Mouse (Mus musculus): Measurements from ENCODE around the gene Myh7.
"Not testable (repeated sequence)": the region's sequence is repeated elsewhere in the genome, so short reads cannot be mapped to it uniquely, and the experiment has no call there.

Myh7 gene

GRCm38 (mm10) chr14:55003878-55004855 lies 9.7 kb upstream of the Myh7 start:
- in situ Hi-C loops (cut with MboI, MseI) = no loop called here

GRCm38 (mm10) chr14:55002687-55003120 lies 8.3 kb upstream of the Myh7 start:
- in situ Hi-C loops (cut with MboI, MseI) = no loop called here

DNA sequence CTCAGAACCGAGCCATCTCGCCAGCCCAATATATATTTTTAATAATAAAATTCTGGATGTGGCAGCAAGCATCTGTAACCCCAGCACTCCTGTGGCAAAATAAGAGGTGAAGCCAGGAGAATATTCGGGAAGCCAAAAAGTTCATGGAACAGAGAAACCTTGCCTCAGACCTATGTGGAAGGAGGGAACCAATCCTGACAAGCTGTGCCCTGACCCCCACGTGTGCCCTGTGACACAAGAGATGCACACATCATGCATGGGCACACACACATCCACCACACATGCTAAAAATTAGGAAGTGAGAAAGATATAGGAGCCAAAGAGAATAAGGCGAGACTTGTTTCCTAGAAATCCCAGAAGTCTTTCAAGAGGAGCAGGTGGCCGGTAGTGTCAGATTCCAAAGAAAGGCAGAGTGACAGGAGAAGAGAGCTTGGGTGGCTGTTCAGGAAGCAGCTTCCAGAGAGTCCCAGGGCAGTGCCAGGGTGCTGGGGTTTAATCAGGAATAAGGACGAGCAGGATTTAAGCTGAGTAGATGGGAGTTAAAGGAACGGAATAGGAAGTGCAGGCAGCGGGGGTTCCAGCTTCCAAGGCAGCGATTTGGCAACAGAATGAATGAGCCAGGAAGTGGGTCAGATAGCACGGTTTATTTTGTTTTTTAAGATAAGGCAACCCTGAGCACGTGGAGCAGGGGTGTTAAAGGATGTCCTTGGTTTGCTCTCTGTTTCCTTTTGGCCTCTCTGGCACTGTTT lies 7.7 kb upstream of the Myh7 start:
- in situ Hi-C loops (cut with MboI, MseI) = no loop called here

- in situ Hi-C loops (cut with MboI, MseI) = no loop called here
Measured at GRCm38 (mm10) chr14:55001446-55001845, 7.0 kb upstream of the Myh7 start.

GRCm38 (mm10) chr14:55000814-55001213 lies 6.4 kb upstream of the Myh7 start:
- in situ Hi-C loops (cut with MboI, MseI) = no loop called here

GRCm38 (mm10) chr14:54999868-55000267 lies 5.4 kb upstream of the Myh7 start:
- in situ Hi-C loops (cut with MboI, MseI) = not testable (repeated sequence)

DNA sequence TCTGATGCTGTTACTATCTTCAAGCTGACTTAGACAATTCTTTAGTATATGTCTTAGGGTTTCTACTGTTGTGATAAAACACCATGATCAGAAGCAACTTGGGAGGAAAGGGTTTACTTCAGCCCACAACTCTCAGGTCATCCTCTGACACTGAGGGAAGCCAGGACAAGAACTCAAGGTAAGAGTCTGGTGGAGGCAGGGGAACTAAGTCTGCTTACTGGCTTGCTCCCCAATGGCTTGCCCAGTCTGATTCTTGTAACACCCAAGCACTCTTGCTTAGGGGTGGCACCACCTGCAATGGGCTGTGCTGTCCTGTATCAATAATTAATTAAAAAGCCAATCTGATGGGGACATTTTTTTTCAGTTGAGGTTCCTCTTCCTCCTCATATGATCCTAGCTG lies 4.3 kb upstream of the Myh7 start:
- in situ Hi-C loops (cut with MboI, MseI) = no loop called here

DNA sequence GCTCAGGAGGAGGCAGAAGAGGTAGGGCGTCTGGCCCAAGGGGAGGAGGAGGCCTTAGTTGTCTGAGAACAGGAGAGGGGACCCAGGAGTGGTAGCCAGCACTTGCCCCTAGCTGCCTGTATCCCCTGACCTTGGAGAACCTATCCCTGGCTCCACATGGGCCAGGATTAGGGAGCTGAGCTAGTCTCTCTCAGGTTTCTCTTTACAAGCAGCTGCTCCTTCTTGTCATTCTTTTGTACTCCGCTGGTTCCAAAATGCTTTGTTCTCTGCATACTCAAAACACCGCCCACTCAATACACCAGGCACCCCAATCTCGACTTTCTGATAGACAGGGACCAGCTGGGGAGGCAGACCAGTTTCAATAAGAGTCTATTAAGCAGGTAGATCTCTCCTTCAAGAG lies 2.9 kb upstream of the Myh7 start:
- in situ Hi-C loops (cut with MboI, MseI) = no loop called here

DNA sequence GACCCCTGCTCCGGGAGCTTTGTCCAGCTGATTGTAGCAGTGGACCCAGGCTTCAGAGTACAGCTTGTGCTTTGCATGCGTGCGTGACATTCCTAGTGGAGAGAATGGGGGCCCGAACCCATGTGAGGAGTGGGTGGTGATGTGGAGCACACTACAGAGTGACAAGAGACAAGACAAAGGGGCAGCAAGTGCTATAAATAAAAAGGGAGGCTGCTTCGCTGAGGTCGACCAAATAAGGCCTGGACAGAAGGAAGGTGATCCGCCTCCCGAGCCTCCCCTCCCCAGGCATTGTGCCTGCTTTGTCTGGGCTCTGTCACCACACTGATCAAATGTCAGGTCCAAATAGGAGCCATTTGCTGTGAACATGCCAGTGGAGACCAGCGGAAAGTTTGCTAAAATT lies 2.4 kb upstream of the Myh7 start:
- in situ Hi-C loops (cut with MboI, MseI) = no loop called here

GRCm38 (mm10) chr14:54995457-54996138 lies 1.2 kb upstream of the Myh7 start:
- in situ Hi-C loops (cut with MboI, MseI) = no loop called here

GRCm38 (mm10) chr14:54994869-54995186 lies 402 bp upstream of the Myh7 start:
- in situ Hi-C loops (cut with MboI, MseI) = no loop called here

DNA sequence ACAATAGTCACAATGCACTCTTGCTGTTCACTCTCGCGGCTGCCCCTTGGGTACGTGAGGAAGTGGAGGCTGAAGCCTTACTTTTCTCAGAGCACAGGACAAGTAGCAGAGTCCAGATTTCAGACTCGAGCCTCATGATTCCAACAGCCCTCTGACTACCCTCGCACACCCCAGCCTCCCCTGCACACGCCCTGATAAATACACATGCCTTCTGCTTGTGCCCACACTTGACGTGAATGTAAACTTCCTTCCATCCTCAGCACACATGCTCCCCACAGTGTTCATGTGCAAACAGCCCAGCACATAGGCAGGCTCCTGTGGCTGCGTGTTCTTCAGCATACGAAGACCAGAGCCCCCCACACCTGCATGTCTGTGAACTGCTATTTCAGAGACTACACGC lies 790 bp downstream of the Myh7 start:
- in situ Hi-C loops (cut with MboI, MseI) = no loop called here

- in situ Hi-C loops (cut with MboI, MseI) = no loop called here
Measured at GRCm38 (mm10) chr14:54992196-54992595, 2.2 kb downstream of the Myh7 start.

- in situ Hi-C loops (cut with MboI, MseI) = no loop called here
Measured at GRCm38 (mm10) chr14:54989886-54990441, 4.5 kb downstream of the Myh7 start.

DNA sequence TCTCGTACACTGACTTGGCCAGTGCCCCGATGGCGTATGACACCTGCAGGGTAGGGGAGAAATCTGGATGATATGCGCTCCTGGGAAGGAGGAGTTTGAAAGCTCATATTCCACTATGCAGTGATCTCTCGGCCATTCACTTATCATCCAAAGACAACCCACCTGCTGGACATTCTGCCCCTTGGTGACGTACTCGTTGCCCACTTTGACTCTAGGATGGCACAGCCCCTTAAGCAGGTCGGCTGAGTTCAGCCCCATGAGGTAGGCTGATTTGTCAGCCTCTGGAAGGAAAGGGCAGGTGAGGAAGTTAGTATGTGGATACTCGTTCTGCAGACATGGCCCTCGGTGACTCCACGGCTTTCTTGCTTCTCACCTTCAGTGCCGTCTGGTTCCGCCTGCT lies 5.5 kb downstream of the Myh7 start:
- in situ Hi-C loops (cut with MboI, MseI) = no loop called here

DNA sequence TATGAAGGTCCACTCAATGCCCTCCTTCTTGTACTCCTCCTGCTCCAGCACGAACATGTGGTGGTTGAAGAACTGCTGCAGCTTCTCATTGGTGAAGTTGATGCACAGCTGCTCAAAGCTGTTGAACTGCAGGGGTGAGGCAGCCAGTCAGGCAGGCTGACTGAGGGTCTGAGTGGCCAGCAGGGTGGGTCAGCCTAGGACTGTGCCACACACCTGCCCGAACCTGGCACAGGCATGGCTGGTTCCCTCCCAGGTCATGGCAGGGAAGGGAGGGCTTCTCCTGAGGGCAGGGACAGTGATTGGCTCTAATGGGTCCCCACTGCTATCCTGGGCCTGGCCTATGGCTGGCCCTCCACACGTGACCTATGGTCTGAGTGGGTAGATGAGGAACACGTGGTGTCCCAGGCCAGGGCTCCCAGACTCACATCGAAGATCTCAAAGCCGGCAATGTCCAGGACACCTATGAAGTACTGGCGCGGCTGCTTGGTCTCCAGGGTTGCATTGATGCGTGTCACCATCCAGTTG lies 6.0 kb downstream of the Myh7 start:
- in situ Hi-C loops (cut with MboI, MseI) = not testable (repeated sequence)

DNA sequence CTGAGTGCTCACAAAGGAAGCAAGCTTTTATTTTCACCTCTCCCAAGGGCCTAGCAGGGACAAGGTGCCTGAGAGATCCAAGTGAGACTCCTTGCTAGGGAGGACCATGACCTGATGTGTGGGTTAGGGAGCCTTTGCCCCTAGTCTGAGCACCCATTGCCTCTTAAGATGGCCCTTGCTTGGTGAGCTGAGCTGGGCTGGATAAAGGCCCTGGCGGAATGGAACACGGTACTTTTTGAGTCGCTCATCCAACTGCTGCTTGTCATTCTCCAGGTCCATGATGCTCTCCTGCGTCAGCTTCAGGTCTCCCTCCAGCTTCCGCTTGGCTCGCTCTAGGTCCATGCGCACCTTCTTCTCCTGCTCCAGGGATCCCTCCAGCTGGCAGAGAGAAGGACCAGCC lies 12.5 kb downstream of the Myh7 start:
- in situ Hi-C loops (cut with MboI, MseI) = no loop called here

- in situ Hi-C loops (cut with MboI, MseI) = loop anchor here (10.0 kb wide), 1 partner anchor 1376 kb away; no protein-coding TSS in a partner anchor
Measured at GRCm38 (mm10) chr14:54978664-54979063, 15.8 kb downstream of the Myh7 start.

DNA sequence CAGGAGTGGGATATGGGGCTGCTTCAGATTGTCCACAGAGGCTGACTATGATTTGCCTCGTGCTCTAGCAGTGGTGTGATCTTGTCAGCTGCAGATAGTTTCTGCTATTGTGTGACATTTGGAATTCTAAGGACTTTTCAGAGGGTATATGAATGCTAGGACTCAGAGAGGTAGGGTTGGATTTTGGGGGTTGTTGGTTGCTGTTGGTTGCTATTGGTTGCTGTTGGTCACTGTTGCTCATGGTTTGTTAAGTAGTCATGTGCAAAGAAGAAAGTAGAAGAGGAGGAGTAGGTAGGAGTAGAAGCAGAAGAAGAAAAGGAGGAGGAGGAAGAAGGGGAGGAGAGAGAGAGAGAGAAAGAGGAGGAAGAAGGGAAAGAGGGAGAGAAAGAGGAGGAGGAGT lies 17.8 kb downstream of the Myh7 start, which contains the start of gene Gm17428:
Gene Gm17428 (plus strand): TSS at position 301 of the 400 bp plus-strand sequence.
- in situ Hi-C loops (cut with MboI, MseI) = loop anchor here (10.0 kb wide), 1 partner anchor 1378 kb away; no protein-coding TSS in a partner anchor

- in situ Hi-C loops (cut with MboI, MseI) = loop anchor here (10.0 to 25.0 kb wide), 2 partner anchors 1038 to 1381 kb away; partner anchors contain the start of gene Mcpt1
Measured at GRCm38 (mm10) chr14:54974068-54974791, 20.2 kb downstream of the Myh7 start.

- in situ Hi-C loops (cut with MboI, MseI) = loop anchor here (10.0 to 25.0 kb wide), 2 partner anchors 1040 to 1382 kb away; partner anchors contain the start of gene Mcpt1
Measured at GRCm38 (mm10) chr14:54972786-54973185, 21.6 kb downstream of the Myh7 start.

Measured in regulatory T cell (primary cell).